Mouse (Mus musculus) megakaryocyte, embryonic 14.5 days (primary cell): ENCODE data around the gene Aoc3.

ENCODE experiments used
- FLI1 ChIP-seq: IDR thresholded peaks from 2 replicates; pipeline ENCODE4 v1.6.1; 2012; ENCODE audit warnings: low read length, inconsistent platforms, mixed read lengths
- GATA1 ChIP-seq: IDR thresholded peaks from 3 replicates; pipeline ENCODE4 v1.6.1; 2012; ENCODE audit warnings: mixed read lengths, low read length, inconsistent platforms, borderline replicate concordance

DNA sequence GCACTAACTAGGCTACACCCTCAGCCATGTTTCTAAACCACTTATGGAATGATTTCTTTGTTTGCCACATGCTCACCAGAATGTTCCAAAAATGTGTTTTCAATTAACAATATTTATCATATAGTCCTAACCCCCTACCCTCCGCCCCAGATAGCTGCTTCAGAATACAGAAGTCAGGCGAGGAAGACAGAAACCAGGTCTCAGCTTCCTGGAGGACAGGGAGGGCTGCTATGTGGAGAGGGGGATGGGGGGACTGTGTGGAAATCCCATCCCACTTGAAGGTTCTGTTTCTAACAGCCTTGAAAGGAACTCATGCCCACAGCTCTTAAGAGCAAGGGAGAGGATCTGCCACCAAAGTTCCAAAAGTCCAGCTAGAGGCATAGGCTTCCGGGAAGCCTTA, 18.8 kb downstream of the Aoc3 start:
- TF ChIP-seq GATA1 (no peak), FLI1 (no peak)
